8 mouse cellular contexts compared by ENCODE assay signal in the genomic region with DNA sequence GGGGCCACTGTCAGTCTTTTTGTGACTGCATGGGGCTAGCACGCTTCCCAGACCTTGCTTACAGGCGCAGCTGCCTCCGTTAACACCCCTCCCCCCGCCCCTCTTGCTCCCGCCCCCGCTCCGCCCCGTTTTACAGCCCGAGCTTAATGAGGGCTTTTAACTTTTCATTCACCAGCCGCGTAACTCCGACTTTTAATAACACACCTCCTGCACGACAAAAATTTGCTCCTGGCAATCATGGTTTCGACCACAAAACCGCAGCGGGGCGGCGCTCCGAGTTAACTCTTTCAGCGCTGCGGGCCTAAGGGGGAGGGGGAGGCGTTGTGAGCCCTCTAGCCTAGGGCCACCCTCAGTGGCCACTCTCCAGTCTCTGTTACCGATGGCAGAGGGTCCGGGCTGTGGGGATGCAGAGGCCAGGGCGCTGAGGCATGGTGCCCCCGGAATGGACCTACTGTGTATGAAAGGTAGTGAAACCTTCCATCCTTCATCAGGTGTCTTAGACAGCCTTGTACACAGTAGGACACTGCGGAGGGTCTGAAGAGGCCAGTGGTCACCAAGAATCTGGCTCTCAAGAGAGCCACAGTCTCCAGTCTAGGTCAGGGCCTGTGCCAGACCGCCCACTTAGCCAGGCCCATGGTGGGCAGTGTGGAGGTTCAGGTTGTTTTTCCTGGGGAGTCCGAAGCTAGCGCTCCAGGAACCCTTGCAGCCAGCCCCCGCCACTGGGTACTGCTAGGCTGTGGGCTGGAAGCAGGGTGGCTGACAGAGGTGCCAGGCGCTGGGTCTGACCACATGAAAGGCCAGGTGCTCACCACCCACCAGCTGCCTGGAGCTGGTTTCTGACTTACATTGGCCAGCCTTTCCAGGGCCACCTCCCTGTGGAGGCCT. TPM values are rescaled to one million over a fixed set of nuclear protein-coding genes. Genes with fewer than 3 reads are reported as not detected.
A peak's percentile ranks its signal among the peaks of the same experiment; 100 is the strongest.
DNase-seq lines count a peak whose midpoint lies in the region; ATAC-seq and TF ChIP-seq lines count a peak whose summit lies in the region.

No protein-coding gene starts in this region.

- 0 out of 2 replicates have a peak, but pooled peaks have one; percentile 3 for ATAC-seq in heart, embryonic 14.5 days (ENCODE audit: insufficient number of reproducible peaks, insufficient read depth, low FRiP score, low read depth)
- peak; percentile 59 for ATAC-seq in midbrain, embryonic 11.5 days (ENCODE audit: low FRiP score)

- no peaks in the 10 kb centered on the region for H3K9me3 ChIP-seq in heart, embryonic 14.5 days (ENCODE audit: control insufficient read depth, low read length)
- no peaks in the 10 kb centered on the region for H3K9me3 ChIP-seq in midbrain, embryonic 11.5 days (ENCODE audit: control insufficient read depth, low read length)

- H3K9ac ChIP-seq in heart, adult 2 months (ENCODE audit: low read depth, low read length), result no peak overlapping the region
- H3K9ac ChIP-seq in heart, embryonic 14.5 days (ENCODE audit: low read length), result peak overlapping the region; percentile 70
- H3K9ac ChIP-seq in midbrain, embryonic 11.5 days (ENCODE audit: low read length), result peak overlapping the region; percentile 28

- H3K4me1 ChIP-seq in heart, adult 2 months (ENCODE audit: control insufficient read depth, insufficient read depth, low read length), result peaks cover 4% of the 10 kb centered on the region; the same call in 1 of the 2 replicates
- H3K4me1 ChIP-seq in bone marrow macrophage, adult 2 months (ENCODE audit: control insufficient read depth, insufficient read depth, low read length), result peaks cover 7% of the 10 kb centered on the region; the same call in 1 of the 2 replicates
- peaks cover 61 to 69% of the 10 kb centered on the region in 2 experiments for H3K4me1 ChIP-seq in heart, embryonic 14.5 days (ENCODE audit: control insufficient read depth in 2 of 2, insufficient read depth in 2 of 2, low read length in 2 of 2)
- peaks cover 19% of the 10 kb centered on the region for H3K4me1 ChIP-seq in midbrain, embryonic 11.5 days (ENCODE audit: control insufficient read depth, insufficient read depth, low read length)

- TF ChIP-seq CTCF in heart, adult 2 months (IDR thresholded peaks at IDR 0.05), result no peak
- no peak for TF ChIP-seq CTCF in bone marrow macrophage, adult 2 months (IDR thresholded peaks at IDR 0.05; ENCODE audit: low read depth, low read length)

- peak overlapping the region; percentile 34 for H3K4me3 ChIP-seq in heart, adult 2 months
- peak overlapping the region; percentile 25; the same call in 1 of the 2 replicates for H3K4me3 ChIP-seq in bone marrow macrophage, adult 2 months (ENCODE audit: insufficient read depth, low read length)
- peak overlapping the region; percentile 39 for H3K4me3 ChIP-seq in heart, embryonic 14.5 days (ENCODE audit: control insufficient read depth in 1 of 2, insufficient read depth in 1 of 2, low read depth in 1 of 2, low read length in 2 of 2)
- peak overlapping the region; percentile 35 for H3K4me3 ChIP-seq in midbrain, embryonic 11.5 days (ENCODE audit: low read depth, low read length)

- H3K36me3 ChIP-seq in heart, adult 2 months (ENCODE audit: control insufficient read depth, insufficient read depth, low read length), result no peaks in the 10 kb centered on the region
- no peaks in the 10 kb centered on the region for H3K36me3 ChIP-seq in heart, embryonic 14.5 days (ENCODE audit: control insufficient read depth, insufficient read depth, low read length)
- no peaks in the 10 kb centered on the region for H3K36me3 ChIP-seq in midbrain, embryonic 11.5 days (ENCODE audit: control insufficient read depth, insufficient read depth, low read length)

- H3K79me2 ChIP-seq in heart, adult 2 months (replicated peaks; ENCODE audit: control insufficient read depth, insufficient read depth, low read length), result no peaks in the 10 kb centered on the region

- WGBS in heart, adult 2 months, result 18% methylated on average over 32 of the region's 32 CpGs
- 16% methylated on average over 32 of the region's 32 CpGs for WGBS in heart, embryonic 14.5 days
- WGBS in midbrain, embryonic 11.5 days, result 11% methylated on average over 32 of the region's 32 CpGs

- H3K4me2 ChIP-seq in heart, embryonic 14.5 days (ENCODE audit: low read length), result peak overlapping the region; percentile 71
- peak overlapping the region; percentile 49 for H3K4me2 ChIP-seq in midbrain, embryonic 11.5 days

- DNase-seq in heart, adult 2 months, result peak; percentile 24 to 51
- DNase-seq in heart, postnatal 4 days, result no peak
- peak; percentile 53 to 63 for DNase-seq in kidney, postnatal 25 days
- peak; percentile 94 for DNase-seq in midbrain, embryonic 11.5 days (ENCODE audit: low spot score, missing footprints)
- peak; percentile 19 for DNase-seq in testis, postnatal 14 days (ENCODE audit: low spot score)
- no peak for DNase-seq in gastrocnemius, postnatal 4 days (ENCODE audit: low spot score in 2 of 2)

- no peak for TF ChIP-seq POLR2A in heart, adult 2 months (IDR thresholded peaks at IDR 0.05; ENCODE audit: insufficient read depth, low read depth, low read length)
- TF ChIP-seq POLR2A in bone marrow macrophage, adult 2 months (IDR thresholded peaks at IDR 0.05; ENCODE audit: borderline replicate concordance, low read depth, low read length), result no peak

- intact Hi-C loops in heart, adult 2 months (cut with DNase I), result loop anchor here (5.0 kb wide), 1 partner anchor 53 kb away; no protein-coding TSS in a partner anchor

- no peak for TF ChIP-seq EP300 in heart, adult 2 months (IDR thresholded peaks at IDR 0.05; ENCODE audit: insufficient read depth, low read depth, low read length)

- peaks cover 1% of the 10 kb centered on the region; the same call in 1 of the 2 replicates for H3K27me3 ChIP-seq in heart, adult 2 months (ENCODE audit: control insufficient read depth, insufficient read depth, low read length)
- peaks cover 12% of the 10 kb centered on the region; the same call in 1 of the 2 replicates for H3K27me3 ChIP-seq in heart, embryonic 14.5 days (ENCODE audit: control insufficient read depth, insufficient read depth, low read length)
- H3K27me3 ChIP-seq in midbrain, embryonic 11.5 days (ENCODE audit: control insufficient read depth, insufficient read depth, low read length), result peaks cover 50% of the 10 kb centered on the region

- H3K27ac ChIP-seq in heart, adult 2 months, result peak overlapping the region; percentile 64
- no peak overlapping the region for H3K27ac ChIP-seq in bone marrow macrophage, adult 2 months (ENCODE audit: insufficient read depth, low read depth, low read length)
- H3K27ac ChIP-seq in heart, embryonic 14.5 days (replicated peaks in 1 of 2; ENCODE audit: control insufficient read depth in 1 of 2, insufficient read depth in 1 of 2, low read depth in 2 of 2, low read length in 2 of 2), result peak overlapping the region; percentile 67 to 78
- H3K27ac ChIP-seq in midbrain, embryonic 11.5 days (ENCODE audit: low read depth, low read length), result no peak overlapping the region

RNA-seq across cellular contexts. Expression of a gene that starts 3.0 kb away (rescaled TPM):
- under 1 TPM; 0.08 to 0.14 TPM for total RNA-seq in heart, adult 2 months (2021)
- 0.04 TPM in 1 of 2 replicates, not detected in the other for polyA plus RNA-seq in heart, adult 2 months (2012; rRNA removed)
- 1 to 10 TPM; 1.0 to 1.2 TPM for total RNA-seq in heart, postnatal 4 days (2021)
- polyA plus RNA-seq in bone marrow macrophage, adult 2 months (2012; ENCODE audit: insufficient read depth, insufficient read length, missing spikeins), result not detected in 2 replicates
- 5.1 and 5.8 TPM in 2 replicates for polyA plus RNA-seq in heart, embryonic 14.5 days (2014; fragmentation: Nextera tagmentation; extraction: Ambion mirVana)
- polyA plus RNA-seq in midbrain, embryonic 11.5 days (2014; fragmentation: Nextera tagmentation; extraction: Ambion mirVana), result 3.1 and 3.2 TPM in 2 replicates
- total RNA-seq in gastrocnemius, postnatal 4 days (2021), result under 1 TPM; 0.10 to 0.18 TPM

Comparison
In these comparisons a context has a peak if more than half of its experiments do, and no peak if none do; other contexts are left out.
1. DNase-seq: peak in heart, adult 2 months (2 of 2), kidney, postnatal 25 days (2 of 2), midbrain, embryonic 11.5 days (single experiment) and testis, postnatal 14 days (single experiment); none in heart, postnatal 4 days (single experiment) and gastrocnemius, postnatal 4 days (0 of 2).
2. H3K27ac ChIP-seq: peak in heart, adult 2 months (single experiment) and heart, embryonic 14.5 days (2 of 2); none in bone marrow macrophage, adult 2 months (single experiment) and midbrain, embryonic 11.5 days (single experiment).
3. Peak in every context shown above with its lines, with median percentiles within 50 percentile points of each other: H3K4me3 ChIP-seq.